Mouse (Mus musculus) mature B cell (primary cell): ENCODE results near the gene Gm525.
"Not testable (repeated sequence)": the region's sequence is repeated elsewhere in the genome, so short reads cannot be mapped to it uniquely, and the experiment has no call there.

ENCODE experiments used
- in situ Hi-C: fragments of 300-500 bp; cut with MboI; formaldehyde crosslinking; loops from 2 replicates; pipeline ENCODE4 v1.14.3; 2019

Gene Gm525

GRCm38 (mm10) chr11:89061362-89061761 lies 12.3 kb upstream of the Gm525 start:
- in situ Hi-C loops = no loop called here

GRCm38 (mm10) chr11:89064312-89064711 lies 9.3 kb upstream of the Gm525 start:
- in situ Hi-C loops = no loop called here

- in situ Hi-C loops = no loop called here
Measured at GRCm38 (mm10) chr11:89065297-89065696, 8.3 kb upstream of the Gm525 start.

- in situ Hi-C loops = no loop called here
Measured at GRCm38 (mm10) chr11:89066126-89066525, 7.5 kb upstream of the Gm525 start.

- in situ Hi-C loops = no loop called here
Measured at GRCm38 (mm10) chr11:89066750-89067149, 6.9 kb upstream of the Gm525 start, which contains the start of gene Dgke. TSS of gene Dgke (minus strand) at chr11:89066850.

GRCm38 (mm10) chr11:89067301-89067822 lies 6.3 kb upstream of the Gm525 start:
- in situ Hi-C loops = no loop called here

- in situ Hi-C loops = no loop called here
Measured at GRCm38 (mm10) chr11:89067871-89068490, 5.7 kb upstream of the Gm525 start.

GRCm38 (mm10) chr11:89068649-89069048 lies 5.0 kb upstream of the Gm525 start:
- in situ Hi-C loops = no loop called here

- in situ Hi-C loops = no loop called here
Measured at GRCm38 (mm10) chr11:89069303-89069702, 4.3 kb upstream of the Gm525 start.

GRCm38 (mm10) chr11:89071522-89071921 lies 2.1 kb upstream of the Gm525 start:
- in situ Hi-C loops = no loop called here

GRCm38 (mm10) chr11:89074783-89075413 lies 1.3 kb downstream of the Gm525 start:
- in situ Hi-C loops = no loop called here

GRCm38 (mm10) chr11:89076370-89076821 lies 2.8 kb downstream of the Gm525 start:
- in situ Hi-C loops = no loop called here

GRCm38 (mm10) chr11:89077601-89078000 lies 4.0 kb downstream of the Gm525 start:
- in situ Hi-C loops = no loop called here

GRCm38 (mm10) chr11:89078305-89078704 lies 4.7 kb downstream of the Gm525 start:
- in situ Hi-C loops = no loop called here

- in situ Hi-C loops = no loop called here
Measured at GRCm38 (mm10) chr11:89078996-89079680, 5.5 kb downstream of the Gm525 start.

- in situ Hi-C loops = not testable (repeated sequence)
Measured at GRCm38 (mm10) chr11:89081906-89082305, 8.3 kb downstream of the Gm525 start.

GRCm38 (mm10) chr11:89082691-89083090 lies 9.1 kb downstream of the Gm525 start:
- in situ Hi-C loops = not testable (repeated sequence)

- in situ Hi-C loops = no loop called here
Measured at GRCm38 (mm10) chr11:89084601-89085000, 11.0 kb downstream of the Gm525 start.

- in situ Hi-C loops = no loop called here
Measured at GRCm38 (mm10) chr11:89086208-89086809, 12.7 kb downstream of the Gm525 start.

GRCm38 (mm10) chr11:89088754-89089153 lies 15.1 kb downstream of the Gm525 start:
- in situ Hi-C loops = no loop called here

- in situ Hi-C loops = loop anchor here (10.0 kb wide), 1 partner anchor 214 kb away; the partner anchor contains the start of gene Nog
Measured at GRCm38 (mm10) chr11:89090359-89090758, 16.7 kb downstream of the Gm525 start.

GRCm38 (mm10) chr11:89092714-89093113 lies 19.1 kb downstream of the Gm525 start:
- in situ Hi-C loops = loop anchor here (10.0 kb wide), 1 partner anchor 212 kb away; the partner anchor contains the start of gene Nog
